Mouse (Mus musculus) small intestine, adult 2 months (tissue): ENCODE measurements at regions not wholly inside any gene's neighbourhood (a gene's known extent, or its start where the extent isn't known, plus 50 kb on each side); places are given as distances from the start of the nearest gene placed in this dataset.

ENCODE experiments used
- CTCF ChIP-seq: fragments of 200-500 bp; IDR thresholded peaks from 2 replicates; pipeline ENCODE4 v1.5.1; 2012; ENCODE audit warnings: low read depth, mild to moderate bottlenecking, control low read depth, inconsistent platforms, low read length, moderate library complexity, mixed read lengths; ENCODE audit not compliant: insufficient replicate concordance, insufficient read length; ENCODE audit errors: extremely low read depth
- POLR2A ChIP-seq: fragments of 200-500 bp; IDR thresholded peaks from 2 replicates; pipeline ENCODE4 v1.6.1; 2012; ENCODE audit warnings: low read depth, mild to moderate bottlenecking, control low read depth, inconsistent platforms, low read length, moderate library complexity

DNA sequence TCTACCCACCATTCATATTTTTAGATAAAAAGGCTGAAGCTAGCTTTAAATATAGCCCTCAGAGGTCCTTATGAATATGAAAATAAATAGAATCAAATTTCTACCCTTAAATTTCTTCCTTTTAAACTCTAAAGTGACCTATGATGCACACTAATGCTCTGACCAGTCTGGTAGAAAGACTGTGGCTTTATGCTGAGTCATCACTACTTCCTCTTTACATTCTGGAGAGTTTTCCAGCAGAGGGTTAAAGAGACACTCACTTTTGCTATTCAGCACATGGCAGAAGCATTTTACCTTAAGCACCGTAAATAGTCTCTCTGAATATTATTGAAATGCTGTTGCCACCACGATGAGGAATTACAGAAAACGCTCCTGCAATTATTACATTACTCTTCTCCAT lies 62.6 kb upstream of the Atp5g3 start:
- no peak for TF ChIP-seq POLR2A
- TF ChIP-seq CTCF: no peak
